Mouse (Mus musculus) kidney, embryonic 14.5 days (tissue): ENCODE results near the gene Zfp524. TPM values are rescaled to one million over a fixed set of nuclear protein-coding genes. Genes with fewer than 3 reads are reported as not detected.
"Not testable (repeated sequence)": the region's sequence is repeated elsewhere in the genome, so short reads cannot be mapped to it uniquely, and the experiment has no call there.

ENCODE experiments used
- ATAC-seq: fragments of 200-750 bp; cut with Nextera tagmentation; 2 replicates; pipeline ENCODE4 v1.8.0; 2017; ENCODE audit warnings: moderate number of reproducible peaks, mild to moderate bottlenecking, moderate TSS enrichment, moderate library complexity; ENCODE audit not compliant: low FRiP score, low TSS enrichment
- H3K27ac ChIP-seq: fragments of 300-500 bp; sonication (generic); 2 replicates; pipeline ENCODE4 v1.5.1; 2014; ENCODE audit warnings: low read depth, mild to moderate bottlenecking, low read length, moderate library complexity, mixed read lengths
- H3K27me3 ChIP-seq: fragments of 300-500 bp; sonication (generic); 2 replicates; pipeline ENCODE4 v1.6.1; 2014; ENCODE audit warnings: mild to moderate bottlenecking, low read length; ENCODE audit not compliant: control insufficient read depth, insufficient read depth
- H3K36me3 ChIP-seq: fragments of 300-500 bp; sonication (generic); 2 replicates; pipeline ENCODE4 v1.6.1; 2014; ENCODE audit warnings: low read length, mixed read lengths; ENCODE audit not compliant: control insufficient read depth, insufficient read depth
- H3K4me1 ChIP-seq: fragments of 300-500 bp; sonication (generic); 2 replicates; pipeline ENCODE4 v1.6.1; 2014; ENCODE audit warnings: low read length, mixed read lengths; ENCODE audit not compliant: control insufficient read depth, insufficient read depth
- H3K4me2 ChIP-seq: fragments of 300-500 bp; sonication (generic); replicated peaks from 2 replicates; pipeline ENCODE4 v1.6.1; 2014; ENCODE audit warnings: low read depth, mild to moderate bottlenecking, low read length
- H3K4me3 ChIP-seq: fragments of 300-500 bp; sonication (generic); 2 replicates; pipeline ENCODE4 v1.5.1; 2014; ENCODE audit warnings: mild to moderate bottlenecking, low read length
- H3K9ac ChIP-seq: fragments of 300-500 bp; sonication (generic); 2 replicates; pipeline ENCODE4 v1.6.1; 2014; ENCODE audit warnings: low read depth, mild to moderate bottlenecking, low read length, moderate library complexity
- H3K9me3 ChIP-seq: fragments of 300-500 bp; sonication (generic); 2 replicates; pipeline ENCODE4 v1.6.1; 2016; ENCODE audit warnings: low read length; ENCODE audit not compliant: control insufficient read depth
- WGBS: fragments of 180-500 bp; shearing (Covaris S2); extraction: QIAGEN DNeasy Blood & Tissue Kit; methylation state at CpG from one replicate; pipeline ENCODE4 v1.1.7; 2014; 5-methylcytosine and 5-hydroxymethylcytosine counted together
- polyA plus RNA-seq: library from polyadenylated mRNA; unstranded; fragments of >200 nt; fragmentation: Nextera tagmentation; extraction: Ambion mirVana; gene quantifications from 2 replicates; pipeline ENCODE4 v1.2.1, GENCODE M21; 2014

Gene Zfp524
- polyA plus RNA-seq, 1 experiment from 2014 or later: 12.3 TPM

DNA sequence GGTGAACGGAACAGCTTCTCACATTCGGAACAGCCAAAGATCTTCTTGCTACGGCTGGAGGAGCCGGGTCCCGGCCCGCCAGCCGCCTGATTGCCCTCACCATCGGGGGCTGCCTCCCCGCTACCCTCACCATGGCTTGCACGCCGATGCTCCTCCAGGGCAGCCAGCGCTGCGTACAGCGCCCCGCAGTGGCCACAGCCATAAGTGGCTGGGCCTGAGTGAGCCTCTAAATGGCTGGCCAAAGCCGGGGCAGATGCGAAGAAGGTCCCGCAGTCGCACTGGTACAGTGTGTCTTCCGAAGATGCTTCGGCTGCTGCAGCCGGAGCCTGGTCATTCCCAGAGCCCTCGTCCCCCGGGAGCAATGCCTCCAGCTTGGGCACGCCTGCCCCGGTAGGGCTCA is 6.0 kb upstream of the Zfp524 start:
- no peak overlapping the region for H3K4me2 ChIP-seq
- no peak overlapping the region for H3K27ac ChIP-seq
- peaks cover 2% of the 10 kb centered on the region; the same call in 1 of the 2 replicates for H3K9me3 ChIP-seq
- peaks cover 61% of the 10 kb centered on the region for H3K36me3 ChIP-seq
- H3K27me3 ChIP-seq: no peaks in the 10 kb centered on the region
- WGBS: 95% methylated on average over 26 of the region's 26 CpGs
- no peak overlapping the region for H3K9ac ChIP-seq
- no peak for ATAC-seq
- H3K4me3 ChIP-seq: no peak overlapping the region
- peaks cover 2% of the 10 kb centered on the region; the same call in 1 of the 2 replicates for H3K4me1 ChIP-seq

- no peak overlapping the region for H3K27ac ChIP-seq
- H3K4me1 ChIP-seq: peaks cover 3% of the 10 kb centered on the region; the same call in 1 of the 2 replicates
- peaks cover 2% of the 10 kb centered on the region; the same call in 1 of the 2 replicates for H3K9me3 ChIP-seq
- H3K27me3 ChIP-seq: no peaks in the 10 kb centered on the region
- H3K36me3 ChIP-seq: peaks cover 52% of the 10 kb centered on the region
- 91% methylated on average over 27 of the region's 27 CpGs for WGBS
- H3K4me2 ChIP-seq: peak overlapping the region; percentile 40
- no peak for ATAC-seq
- no peak overlapping the region for H3K9ac ChIP-seq
- H3K4me3 ChIP-seq: no peak overlapping the region; the same call in 1 of the 2 replicates
Observed at GRCm38 (mm10) chr7:5012681-5013513, 1.3 kb upstream of the Zfp524 start.

GRCm38 (mm10) chr7:5015118-5016001 is 1.1 kb downstream of the Zfp524 start, which contains the start of gene Gm44973:
TSS of gene Gm44973 (plus strand) at chr7:5015496.
- peak; percentile 78 for ATAC-seq
- H3K27me3 ChIP-seq: no peaks in the 10 kb centered on the region
- H3K4me2 ChIP-seq: peak within 1 kb of the TSS; percentile 52
- H3K9me3 ChIP-seq: no peaks in the 10 kb centered on the region
- H3K4me3 ChIP-seq: peak within 1 kb of the TSS; percentile 79
- peaks cover 3% of the 10 kb centered on the region; the same call in 1 of the 2 replicates for H3K4me1 ChIP-seq
- WGBS: 2% methylated on average over 44 of the region's 76 CpGs
- peak within 1 kb of the TSS; percentile 99 for H3K27ac ChIP-seq
- peak within 1 kb of the TSS; percentile 88 for H3K9ac ChIP-seq
- H3K36me3 ChIP-seq: peaks cover 28% of the 10 kb centered on the region

DNA sequence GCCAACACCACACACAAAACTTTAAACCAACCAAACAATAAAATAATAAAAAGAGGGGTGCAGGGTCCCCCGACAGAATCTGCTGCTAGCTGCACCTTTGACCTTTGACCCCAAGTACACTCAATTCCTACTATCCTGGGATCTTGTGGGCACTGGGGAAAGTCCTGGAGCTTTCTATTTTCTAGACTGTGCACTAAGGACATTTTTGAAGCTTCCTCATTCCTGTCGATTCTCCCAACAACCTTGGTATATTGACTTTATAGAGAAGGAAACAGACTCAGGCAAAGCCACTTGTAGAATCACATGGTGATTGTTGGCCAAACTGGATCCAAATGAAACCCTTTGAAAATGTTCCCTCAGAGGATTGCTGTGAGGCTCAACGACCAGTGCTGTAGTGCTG is 1.8 kb downstream of the Zfp524 start:
- peak overlapping the region; percentile 52 for H3K4me2 ChIP-seq
- peak overlapping the region; percentile 79 for H3K4me3 ChIP-seq
- peak overlapping the region; percentile 70; the same call in 1 of the 2 replicates for H3K9ac ChIP-seq
- H3K27ac ChIP-seq: peak overlapping the region; percentile 99
- ATAC-seq: no peak
- 53% methylated on average over 3 of the region's 3 CpGs for WGBS
- peaks cover 3% of the 10 kb centered on the region; the same call in 1 of the 2 replicates for H3K4me1 ChIP-seq
- H3K27me3 ChIP-seq: no peaks in the 10 kb centered on the region
- H3K36me3 ChIP-seq: peaks cover 21% of the 10 kb centered on the region
- no peaks in the 10 kb centered on the region for H3K9me3 ChIP-seq

GRCm38 (mm10) chr7:5016920-5017319 is 2.7 kb downstream of the Zfp524 start:
- Histone ChIP-seq H3K9me3 (no peaks in the 10 kb centered on the region), H3K27me3 (no peaks in the 10 kb centered on the region), H3K4me1 (peaks cover 7% of the 10 kb centered on the region; the same call in 1 of the 2 replicates), H3K4me2 (no peak overlapping the region), H3K36me3 (peaks cover 12% of the 10 kb centered on the region), H3K4me3 (no peak overlapping the region), H3K9ac (no peak overlapping the region), H3K27ac (no peak overlapping the region)
- WGBS: 92% methylated on average over 2 of the region's 2 CpGs
- no peak for ATAC-seq

GRCm38 (mm10) chr7:5017352-5017751 is 3.1 kb downstream of the Zfp524 start:
- H3K27me3 ChIP-seq: no peaks in the 10 kb centered on the region
- H3K36me3 ChIP-seq: peaks cover 14% of the 10 kb centered on the region
- no peaks in the 10 kb centered on the region for H3K9me3 ChIP-seq
- ATAC-seq: no peak
- H3K27ac ChIP-seq: no peak overlapping the region
- peaks cover 7% of the 10 kb centered on the region; the same call in 1 of the 2 replicates for H3K4me1 ChIP-seq
- WGBS: 94% methylated on average over 16 of the region's 16 CpGs
- H3K9ac ChIP-seq: no peak overlapping the region
- no peak overlapping the region for H3K4me3 ChIP-seq
- no peak overlapping the region for H3K4me2 ChIP-seq

- no peak for ATAC-seq
- Histone ChIP-seq H3K36me3 (peaks cover 14% of the 10 kb centered on the region), H3K4me3 (no peak overlapping the region), H3K9me3 (no peaks in the 10 kb centered on the region), H3K9ac (no peak overlapping the region), H3K4me2 (no peak overlapping the region), H3K4me1 (peaks cover 7% of the 10 kb centered on the region; the same call in 1 of the 2 replicates), H3K27me3 (no peaks in the 10 kb centered on the region), H3K27ac (no peak overlapping the region)
- WGBS: 97% methylated on average over 21 of the region's 21 CpGs
Observed at GRCm38 (mm10) chr7:5017931-5018330, 3.7 kb downstream of the Zfp524 start.

DNA sequence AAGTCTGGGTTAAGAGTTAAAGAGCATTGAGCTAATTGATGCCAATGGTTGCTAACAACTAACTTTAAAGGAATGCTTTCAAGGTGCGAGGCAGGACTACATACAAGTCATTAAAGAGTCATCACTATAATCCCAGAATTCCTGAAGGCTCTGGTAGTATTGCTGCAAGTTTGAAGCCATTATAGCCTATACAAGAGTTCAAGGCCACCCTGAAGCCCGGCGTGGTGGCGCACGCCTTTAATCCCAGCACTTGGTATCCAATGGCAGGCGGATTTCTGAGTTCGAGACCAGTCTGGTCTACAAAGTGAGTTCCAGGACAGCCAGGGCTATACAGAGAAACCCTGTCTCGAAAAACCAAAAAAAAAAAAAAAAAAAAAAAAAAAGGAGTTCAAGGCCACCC is 5.4 kb downstream of the Zfp524 start:
- not testable (repeated sequence) for ATAC-seq, H3K9me3 ChIP-seq

More for the DNA sequence above, 5.4 kb downstream of the Zfp524 start:
- Histone ChIP-seq H3K9ac (peak overlapping the region; percentile 82; the same call in 1 of the 2 replicates), H3K4me2 (peak overlapping the region; percentile 66), H3K4me3 (peak overlapping the region; percentile 88), H3K36me3 (peaks cover 30% of the 10 kb centered on the region), H3K27ac (peak overlapping the region; percentile 96)
- 24% methylated on average over 8 of the region's 8 CpGs for WGBS
- H3K4me1 ChIP-seq, H3K27me3 ChIP-seq: not testable (repeated sequence)
